Mouse (Mus musculus) stomach, postnatal 0 days (tissue): ENCODE results near the gene Slc34a1. TPM values are rescaled to one million over a fixed set of nuclear protein-coding genes. Genes with fewer than 3 reads are reported as not detected.

ENCODE experiments used
- ATAC-seq: fragments of 200-750 bp; cut with Nextera tagmentation; 2 replicates; pipeline ENCODE4 v1.8.0; 2017; ENCODE audit not compliant: low FRiP score, low TSS enrichment
- DNase-seq: peaks from one replicate; pipeline ENCODE4 v3.0.0-alpha.2; 2016; ENCODE audit warnings: low spot score
- H3K27ac ChIP-seq: fragments of 300-500 bp; sonication (generic); replicated peaks from 2 replicates; pipeline ENCODE4 v1.5.1; 2014; ENCODE audit warnings: mild to moderate bottlenecking, control low read depth
- H3K27me3 ChIP-seq: fragments of 300-500 bp; sonication (generic); 2 replicates; pipeline ENCODE4 v1.6.1; 2014; ENCODE audit warnings: low read length; ENCODE audit not compliant: control insufficient read depth, insufficient read depth
- H3K36me3 ChIP-seq: fragments of 300-500 bp; sonication (generic); 2 replicates; pipeline ENCODE4 v1.6.1; 2014; ENCODE audit warnings: low read length, mixed read lengths; ENCODE audit not compliant: control insufficient read depth, insufficient read depth
- H3K4me1 ChIP-seq: fragments of 300-500 bp; sonication (generic); replicated peaks from 2 replicates; pipeline ENCODE4 v1.6.1; 2014; ENCODE audit warnings: antibody characterized with exemption; ENCODE audit not compliant: control insufficient read depth, insufficient read depth
- H3K4me2 ChIP-seq: fragments of 300-500 bp; sonication (generic); replicated peaks from 2 replicates; pipeline ENCODE4 v1.6.1; 2014; ENCODE audit warnings: low read depth, mild to moderate bottlenecking, control low read depth, moderate library complexity
- H3K4me3 ChIP-seq: fragments of 300-500 bp; sonication (generic); 2 replicates; pipeline ENCODE4 v1.5.1; 2014; ENCODE audit warnings: low read depth, low read length, control low read depth
- H3K9ac ChIP-seq: fragments of 300-500 bp; sonication (generic); 2 replicates; pipeline ENCODE4 v1.6.1; 2014; ENCODE audit warnings: mild to moderate bottlenecking, low read length, control low read depth, mixed read lengths
- H3K9me3 ChIP-seq: fragments of 300-500 bp; sonication (generic); 2 replicates; pipeline ENCODE4 v1.6.1; 2016; ENCODE audit warnings: low read length; ENCODE audit not compliant: control insufficient read depth
- CTCF ChIP-seq: IDR thresholded peaks from 2 replicates; pipeline ENCODE4 v1.5.1; 2016; ENCODE audit warnings: antibody characterized with exemption, low read depth, mild to moderate bottlenecking, moderate library complexity
- EP300 ChIP-seq: optimal IDR thresholded peaks from 2 replicates; pipeline ENCODE3; 2016; ENCODE audit warnings: antibody characterized with exemption
- WGBS: fragments of 180-500 bp; shearing (Covaris S2); extraction: QIAGEN DNeasy Blood & Tissue Kit; methylation state at CpG from one replicate; pipeline ENCODE4 v1.1.7; 2014; 5-methylcytosine and 5-hydroxymethylcytosine counted together
- polyA plus RNA-seq: library from polyadenylated mRNA; unstranded; fragments of >200 nt; fragmentation: Nextera tagmentation; extraction: Ambion mirVana; gene quantifications from 2 replicates; pipeline ENCODE4 v1.2.1, GENCODE M21; 2015

Slc34a1 gene
- polyA plus RNA-seq, result not detected in 2 replicates

- TF ChIP-seq EP300, result no peak
- TF ChIP-seq CTCF, result no peak
- ATAC-seq, result no peak
- 82% methylated on average over 1 of the region's 1 CpGs for WGBS
Observed at GRCm38 (mm10) chr13:55398088-55398487, at the start of gene Slc34a1. Slc34a1 (plus strand) TSS chr13:55398187.

GRCm38 (mm10) chr13:55361145-55361544 lies 36.8 kb upstream of the Slc34a1 start:
- no peak for TF ChIP-seq CTCF
- no peak for TF ChIP-seq EP300
- Histone ChIP-seq H3K4me1 (no peaks in the 10 kb centered on the region; the same call in 1 of the 2 replicates), H3K9me3 (no peaks in the 10 kb centered on the region), H3K4me2 (peak overlapping the region; percentile 83), H3K27me3 (no peaks in the 10 kb centered on the region), H3K4me3 (peak overlapping the region; percentile 94; the same call in 1 of the 2 replicates), H3K9ac (peak overlapping the region; percentile 96), H3K36me3 (peaks cover 10% of the 10 kb centered on the region), H3K27ac (no peak overlapping the region)
- DNase-seq (no peak), ATAC-seq (no peak)

More at GRCm38 (mm10) chr13:55398088-55398487, at the start of gene Slc34a1:
- DNase-seq, result no peak
- 0 out of 2 replicates have a peak, but pooled peaks cover 3% of the 10 kb centered on the region for H3K4me1 ChIP-seq
- no peak within 1 kb of the TSS for H3K9ac ChIP-seq
- no peaks in the 10 kb centered on the region for H3K9me3 ChIP-seq
- H3K27ac ChIP-seq, result no peak within 1 kb of the TSS
- H3K36me3 ChIP-seq, result no peaks in the 10 kb centered on the region
- H3K4me2 ChIP-seq, result no peak within 1 kb of the TSS
- H3K4me3 ChIP-seq, result no peak within 1 kb of the TSS
- no peaks in the 10 kb centered on the region for H3K27me3 ChIP-seq

DNA sequence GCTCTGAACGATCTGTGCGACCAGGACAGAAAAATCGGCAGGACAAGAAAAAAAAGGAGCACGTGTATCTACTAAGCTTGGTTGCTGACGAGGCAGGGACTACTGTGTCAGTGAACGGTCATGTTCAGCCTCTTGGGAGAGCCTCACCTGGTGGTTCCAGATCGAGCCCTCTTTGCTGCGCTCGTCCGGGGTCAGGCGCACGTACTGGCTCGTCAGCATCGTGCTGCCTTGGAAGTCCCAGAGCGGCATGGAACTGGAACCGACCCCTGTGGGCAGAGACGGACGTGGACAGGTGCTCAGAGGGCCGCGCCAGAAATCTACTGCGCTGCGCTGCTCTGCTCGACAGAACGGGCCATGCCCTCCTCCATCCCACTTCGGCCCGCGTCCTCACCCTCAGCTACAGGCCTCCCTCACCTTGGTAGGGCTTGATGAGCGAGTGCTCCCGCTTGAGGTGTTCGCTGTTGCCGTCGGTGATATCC lies 36.0 kb upstream of the Slc34a1 start:
- Histone ChIP-seq H3K9me3 (no peaks in the 10 kb centered on the region), H3K9ac (peak overlapping the region; percentile 96), H3K36me3 (peaks cover 10% of the 10 kb centered on the region), H3K4me2 (peak overlapping the region; percentile 83), H3K27me3 (no peaks in the 10 kb centered on the region), H3K4me1 (no peaks in the 10 kb centered on the region; the same call in 1 of the 2 replicates), H3K4me3 (peak overlapping the region; percentile 94), H3K27ac (peak overlapping the region; percentile 97)
- DNase-seq (no peak), ATAC-seq (peak; percentile 25)
- WGBS, result under 1% methylated on average over 32 of the region's 32 CpGs
- TF ChIP-seq CTCF (no peak; the same call in 1 of the 2 replicates), EP300 (no peak)

GRCm38 (mm10) chr13:55362453-55363060 lies 35.4 kb upstream of the Slc34a1 start, which contains the start of gene Lman2:
Lman2 (minus strand) TSS chr13:55362783.
- peak within 1 kb of the TSS; percentile 83 for H3K4me2 ChIP-seq
- WGBS, result under 1% methylated on average over 35 of the region's 35 CpGs
- H3K9ac ChIP-seq, result peak within 1 kb of the TSS; percentile 96
- H3K4me1 ChIP-seq, result no peaks in the 10 kb centered on the region; the same call in 1 of the 2 replicates
- peaks cover 9% of the 10 kb centered on the region for H3K36me3 ChIP-seq
- DNase-seq (peak; percentile 97), ATAC-seq (peak; percentile 98)
- H3K27me3 ChIP-seq, result no peaks in the 10 kb centered on the region
- H3K4me3 ChIP-seq, result peak within 1 kb of the TSS; percentile 94
- TF ChIP-seq EP300 (peak; percentile 76), CTCF (0 out of 2 replicates have a peak, but pooled peaks have one; percentile 2)
- peak within 1 kb of the TSS; percentile 97 for H3K27ac ChIP-seq
- no peaks in the 10 kb centered on the region for H3K9me3 ChIP-seq

- no peak for TF ChIP-seq EP300
- peak; percentile 40 for TF ChIP-seq CTCF
- H3K27ac ChIP-seq, result no peak overlapping the region
- no peaks in the 10 kb centered on the region for H3K4me1 ChIP-seq
- no peak overlapping the region for H3K9ac ChIP-seq
- WGBS, result 63% methylated on average over 7 of the region's 7 CpGs
- no peaks in the 10 kb centered on the region for H3K27me3 ChIP-seq
- H3K36me3 ChIP-seq, result no peaks in the 10 kb centered on the region
- ATAC-seq, result no peak
- H3K9me3 ChIP-seq, result no peaks in the 10 kb centered on the region
- no peak overlapping the region for H3K4me3 ChIP-seq
- DNase-seq, result no peak
- H3K4me2 ChIP-seq, result no peak overlapping the region
Observed at GRCm38 (mm10) chr13:55368401-55368800, 29.6 kb upstream of the Slc34a1 start.
